Mouse (Mus musculus): ENCODE data around the gene Nudt3.

The Nudt3 gene

GRCm38 (mm10) chr17:27603036-27603435, 20.3 kb downstream of the Nudt3 start:
- no peak for DNase-seq (ENCODE audit: extremely low read depth, low read depth)

- DNase-seq (ENCODE audit: extremely low read depth, low read depth) = no peak
Measured at GRCm38 (mm10) chr17:27600869-27601268, 22.4 kb downstream of the Nudt3 start.

GRCm38 (mm10) chr17:27600286-27600685, 23.0 kb downstream of the Nudt3 start:
- DNase-seq (ENCODE audit: extremely low read depth, low read depth) = no peak

GRCm38 (mm10) chr17:27596376-27597190, 26.7 kb downstream of the Nudt3 start:
- DNase-seq (ENCODE audit: extremely low read depth, low read depth) = no peak

- no peak for DNase-seq (ENCODE audit: extremely low read depth, low read depth)
Measured at GRCm38 (mm10) chr17:27595659-27596375, 27.5 kb downstream of the Nudt3 start.

- no peak for DNase-seq (ENCODE audit: extremely low read depth, low read depth)
Measured at GRCm38 (mm10) chr17:27592565-27592910, 30.8 kb downstream of the Nudt3 start.

- no peak for DNase-seq (ENCODE audit: extremely low read depth, low read depth)
Measured at GRCm38 (mm10) chr17:27591826-27592564, 31.3 kb downstream of the Nudt3 start.

- DNase-seq (ENCODE audit: extremely low read depth, low read depth) = peak; percentile 89
Measured at GRCm38 (mm10) chr17:27588231-27588630, 35.1 kb downstream of the Nudt3 start.

GRCm38 (mm10) chr17:27587252-27587651, 36.0 kb downstream of the Nudt3 start:
- DNase-seq (ENCODE audit: extremely low read depth, low read depth) = no peak

GRCm38 (mm10) chr17:27586661-27587060, 36.6 kb downstream of the Nudt3 start:
- DNase-seq (ENCODE audit: extremely low read depth, low read depth) = no peak

GRCm38 (mm10) chr17:27583185-27583894, 40.0 kb downstream of the Nudt3 start:
- no peak for DNase-seq (ENCODE audit: extremely low read depth, low read depth)

GRCm38 (mm10) chr17:27580392-27581068, 42.8 kb downstream of the Nudt3 start:
- no peak for DNase-seq (ENCODE audit: extremely low read depth, low read depth)

GRCm38 (mm10) chr17:27579816-27580215, 43.5 kb downstream of the Nudt3 start:
- DNase-seq (ENCODE audit: extremely low read depth, low read depth) = no peak

- DNase-seq (ENCODE audit: extremely low read depth, low read depth) = no peak
Measured at GRCm38 (mm10) chr17:27578487-27578886, 44.8 kb downstream of the Nudt3 start.

GRCm38 (mm10) chr17:27577468-27577867, 45.8 kb downstream of the Nudt3 start:
- DNase-seq (ENCODE audit: extremely low read depth, low read depth) = no peak

- DNase-seq (ENCODE audit: extremely low read depth, low read depth) = no peak
Measured at GRCm38 (mm10) chr17:27576056-27576455, 47.2 kb downstream of the Nudt3 start.

- no peak for DNase-seq (ENCODE audit: extremely low read depth, low read depth)
Measured at GRCm38 (mm10) chr17:27575116-27575776, 48.0 kb downstream of the Nudt3 start.

GRCm38 (mm10) chr17:27574470-27575115, 48.7 kb downstream of the Nudt3 start:
- DNase-seq (ENCODE audit: extremely low read depth, low read depth) = no peak

GRCm38 (mm10) chr17:27573772-27574320, 49.4 kb downstream of the Nudt3 start:
- DNase-seq (ENCODE audit: extremely low read depth, low read depth) = no peak

Measured in MEL-GATA-1-ER (cell line).